Mouse (Mus musculus) intestine, embryonic 15.5 days (tissue): Measurements from ENCODE around the gene Spg11. TPM values are rescaled to one million over a fixed set of nuclear protein-coding genes. Genes with fewer than 3 reads are reported as not detected.
A peak's percentile ranks its signal among the peaks of the same experiment; 100 is the strongest.
"Not testable (repeated sequence)": the region's sequence is repeated elsewhere in the genome, so short reads cannot be mapped to it uniquely, and the experiment has no call there.

Experiments
- ATAC-seq: fragments of 200-750 bp; cut with Nextera tagmentation; 2 replicates; pipeline ENCODE4 v1.8.0; 2017; ENCODE audit warnings: moderate TSS enrichment, moderate library complexity
- H3K27ac ChIP-seq: fragments of 300-500 bp; sonication (generic); 2 replicates; pipeline ENCODE4 v1.5.1; 2015; ENCODE audit warnings: mild to moderate bottlenecking, inconsistent platforms
- H3K27me3 ChIP-seq: fragments of 300-500 bp; sonication (generic); replicated peaks from 2 replicates; pipeline ENCODE4 v1.6.1; 2015; ENCODE audit warnings: inconsistent platforms
- H3K36me3 ChIP-seq: fragments of 300-500 bp; sonication (generic); 2 replicates; pipeline ENCODE4 v1.6.1; 2015; ENCODE audit warnings: inconsistent platforms
- H3K4me1 ChIP-seq: fragments of 300-500 bp; sonication (generic); replicated peaks from 2 replicates; pipeline ENCODE4 v1.6.1; 2015; ENCODE audit warnings: inconsistent platforms
- H3K4me2 ChIP-seq: fragments of 300-500 bp; sonication (generic); replicated peaks from 2 replicates; pipeline ENCODE4 v1.6.1; 2015; ENCODE audit warnings: mild to moderate bottlenecking, inconsistent platforms
- H3K4me3 ChIP-seq: fragments of 300-500 bp; sonication (generic); replicated peaks from 2 replicates; pipeline ENCODE4 v1.5.1; 2015; ENCODE audit warnings: inconsistent platforms
- H3K9ac ChIP-seq: fragments of 300-500 bp; sonication (generic); 2 replicates; pipeline ENCODE4 v1.6.1; 2015; ENCODE audit warnings: inconsistent platforms
- H3K9me3 ChIP-seq: fragments of 300-500 bp; sonication (generic); 2 replicates; pipeline ENCODE4 v1.6.1; 2016; ENCODE audit warnings: inconsistent platforms
- WGBS: fragments of 180-500 bp; shearing (Covaris S2); methylation state at CpG from one replicate; pipeline ENCODE4 v1.1.7; 2015; 5-methylcytosine and 5-hydroxymethylcytosine counted together
- polyA plus RNA-seq: library from polyadenylated mRNA; unstranded; fragments of >200 nt; fragmentation: Nextera tagmentation; extraction: Ambion mirVana; gene quantifications from 2 replicates; pipeline ENCODE4 v1.2.1, GENCODE M21; 2015

The Spg11 gene
- polyA plus RNA-seq, 1 experiment from 2014 or later = 8.5 TPM

- Histone ChIP-seq H3K36me3 (no peaks in the 10 kb centered on the region), H3K9me3 (no peaks in the 10 kb centered on the region), H3K27ac (no peak overlapping the region), H3K4me1 (no peaks in the 10 kb centered on the region), H3K4me2 (no peak overlapping the region), H3K9ac (no peak overlapping the region), H3K27me3 (no peaks in the 10 kb centered on the region), H3K4me3 (no peak overlapping the region)
- WGBS = 71% methylated on average over 2 of the region's 2 CpGs
- ATAC-seq = no peak
Observed at GRCm38 (mm10) chr2:122140815-122141214, 22.6 kb upstream of the Spg11 start.

- Histone ChIP-seq H3K27ac (no peak overlapping the region), H3K4me1 (no peaks in the 10 kb centered on the region), H3K9ac (no peak overlapping the region), H3K4me2 (no peak overlapping the region), H3K27me3 (no peaks in the 10 kb centered on the region), H3K9me3 (no peaks in the 10 kb centered on the region), H3K4me3 (no peak overlapping the region), H3K36me3 (no peaks in the 10 kb centered on the region)
- 53% methylated on average over 5 of the region's 5 CpGs for WGBS
- peak; percentile 86 for ATAC-seq
Observed at GRCm38 (mm10) chr2:122137839-122138465, 19.8 kb upstream of the Spg11 start.

GRCm38 (mm10) chr2:122132618-122133017, 14.4 kb upstream of the Spg11 start:
- no peaks in the 10 kb centered on the region for H3K4me1 ChIP-seq
- H3K27me3 ChIP-seq = no peaks in the 10 kb centered on the region
- 86% methylated on average over 2 of the region's 2 CpGs for WGBS
- H3K9ac ChIP-seq = no peak overlapping the region
- ATAC-seq = no peak
- H3K4me3 ChIP-seq = no peak overlapping the region
- no peak overlapping the region for H3K27ac ChIP-seq
- H3K9me3 ChIP-seq = no peaks in the 10 kb centered on the region
- H3K4me2 ChIP-seq = no peak overlapping the region
- H3K36me3 ChIP-seq = no peaks in the 10 kb centered on the region

- H3K4me1 ChIP-seq = no peaks in the 10 kb centered on the region
- no peak overlapping the region for H3K9ac ChIP-seq
- no peaks in the 10 kb centered on the region for H3K36me3 ChIP-seq
- H3K4me3 ChIP-seq = no peak overlapping the region
- H3K9me3 ChIP-seq = no peaks in the 10 kb centered on the region
- no peak overlapping the region for H3K4me2 ChIP-seq
- no peak for ATAC-seq
- H3K27me3 ChIP-seq = no peaks in the 10 kb centered on the region
- 84% methylated on average over 2 of the region's 2 CpGs for WGBS
- no peak overlapping the region for H3K27ac ChIP-seq
Observed at GRCm38 (mm10) chr2:122132078-122132477, 13.9 kb upstream of the Spg11 start.

GRCm38 (mm10) chr2:122127635-122128034, 9.4 kb upstream of the Spg11 start:
- H3K9ac ChIP-seq = no peak overlapping the region
- no peaks in the 10 kb centered on the region for H3K36me3 ChIP-seq
- no peak overlapping the region for H3K27ac ChIP-seq
- no peak overlapping the region for H3K4me2 ChIP-seq
- no peaks in the 10 kb centered on the region for H3K27me3 ChIP-seq
- H3K9me3 ChIP-seq = no peaks in the 10 kb centered on the region
- ATAC-seq = no peak
- 0 out of 2 replicates have a peak, but pooled peaks cover 3% of the 10 kb centered on the region for H3K4me1 ChIP-seq
- no peak overlapping the region for H3K4me3 ChIP-seq
- WGBS = 90% methylated on average over 4 of the region's 4 CpGs

- ATAC-seq = no peak
- Histone ChIP-seq H3K36me3 (no peaks in the 10 kb centered on the region), H3K4me1 (0 out of 2 replicates have a peak, but pooled peaks cover 3% of the 10 kb centered on the region), H3K4me2 (no peak overlapping the region), H3K27ac (no peak overlapping the region), H3K9ac (no peak overlapping the region), H3K9me3 (no peaks in the 10 kb centered on the region), H3K4me3 (no peak overlapping the region), H3K27me3 (no peaks in the 10 kb centered on the region)
- 34% methylated on average over 5 of the region's 5 CpGs for WGBS
Observed at GRCm38 (mm10) chr2:122126765-122127347, 8.7 kb upstream of the Spg11 start.

GRCm38 (mm10) chr2:122125680-122126572, 7.7 kb upstream of the Spg11 start:
- Histone ChIP-seq H3K9ac (no peak overlapping the region), H3K4me3 (no peak overlapping the region), H3K9me3 (no peaks in the 10 kb centered on the region), H3K4me1 (0 out of 2 replicates have a peak, but pooled peaks cover 3% of the 10 kb centered on the region), H3K36me3 (no peaks in the 10 kb centered on the region), H3K27me3 (no peaks in the 10 kb centered on the region), H3K27ac (no peak overlapping the region), H3K4me2 (no peak overlapping the region)
- WGBS = 47% methylated on average over 12 of the region's 12 CpGs
- ATAC-seq = peak; percentile 45; the same call in 1 of the 2 replicates

GRCm38 (mm10) chr2:122116888-122117287, 1.3 kb downstream of the Spg11 start:
- Histone ChIP-seq H3K4me2 (peak overlapping the region; percentile 68), H3K9ac (no peak overlapping the region), H3K4me3 (no peak overlapping the region), H3K9me3 (no peaks in the 10 kb centered on the region), H3K27ac (no peak overlapping the region), H3K27me3 (no peaks in the 10 kb centered on the region), H3K36me3 (0 out of 2 replicates have a peak, but pooled peaks cover 3% of the 10 kb centered on the region), H3K4me1 (0 out of 2 replicates have a peak, but pooled peaks cover 2% of the 10 kb centered on the region)
- 84% methylated on average over 2 of the region's 2 CpGs for WGBS
- no peak for ATAC-seq

- H3K27ac ChIP-seq = no peak overlapping the region
- no peak overlapping the region for H3K9ac ChIP-seq
- WGBS = 72% methylated on average over 4 of the region's 4 CpGs
- ATAC-seq = no peak
- no peaks in the 10 kb centered on the region for H3K4me1 ChIP-seq
- H3K9me3 ChIP-seq = no peaks in the 10 kb centered on the region
- H3K27me3 ChIP-seq = no peaks in the 10 kb centered on the region
- H3K36me3 ChIP-seq = peaks cover 19% of the 10 kb centered on the region; the same call in 1 of the 2 replicates
- no peak overlapping the region for H3K4me2 ChIP-seq
- no peak overlapping the region for H3K4me3 ChIP-seq
Observed at GRCm38 (mm10) chr2:122109714-122110113, 8.5 kb downstream of the Spg11 start.

- H3K4me3 ChIP-seq = no peak overlapping the region
- no peak for ATAC-seq
- WGBS = 74% methylated on average over 14 of the region's 14 CpGs
- H3K4me1 ChIP-seq = no peaks in the 10 kb centered on the region
- H3K9me3 ChIP-seq = no peaks in the 10 kb centered on the region
- H3K9ac ChIP-seq = no peak overlapping the region
- H3K4me2 ChIP-seq = no peak overlapping the region
- H3K27me3 ChIP-seq = no peaks in the 10 kb centered on the region
- H3K36me3 ChIP-seq = peaks cover 16% of the 10 kb centered on the region; the same call in 1 of the 2 replicates
- no peak overlapping the region for H3K27ac ChIP-seq
Observed at GRCm38 (mm10) chr2:122108101-122108500, 10.1 kb downstream of the Spg11 start.

- H3K4me3 ChIP-seq = no peak overlapping the region
- no peaks in the 10 kb centered on the region for H3K4me1 ChIP-seq
- no peak overlapping the region for H3K9ac ChIP-seq
- H3K9me3 ChIP-seq = no peaks in the 10 kb centered on the region
- no peak for ATAC-seq
- no peaks in the 10 kb centered on the region for H3K27me3 ChIP-seq
- H3K4me2 ChIP-seq = no peak overlapping the region
- no peak overlapping the region for H3K27ac ChIP-seq
- H3K36me3 ChIP-seq = 0 out of 2 replicates have a peak, but pooled peaks cover 11% of the 10 kb centered on the region
Observed at GRCm38 (mm10) chr2:122102070-122102469, 16.1 kb downstream of the Spg11 start.

GRCm38 (mm10) chr2:122097686-122098085, 20.5 kb downstream of the Spg11 start:
- 84% methylated on average over 5 of the region's 5 CpGs for WGBS
- H3K27me3 ChIP-seq, H3K4me2 ChIP-seq, H3K4me3 ChIP-seq, H3K27ac ChIP-seq, H3K9ac ChIP-seq, ATAC-seq, H3K4me1 ChIP-seq, H3K9me3 ChIP-seq: not testable (repeated sequence)
- H3K36me3 ChIP-seq = 0 out of 2 replicates have a peak, but pooled peaks cover 12% of the 10 kb centered on the region
